Mouse (Mus musculus) neural tube, embryonic 13.5 days (tissue): ENCODE results near the gene Ddah1. TPM values are rescaled to one million over a fixed set of nuclear protein-coding genes. Genes with fewer than 3 reads are reported as not detected.

Experiments used
- ATAC-seq: fragments of 200-750 bp; cut with Nextera tagmentation; 2 replicates; pipeline ENCODE4 v1.8.0; 2017; ENCODE audit warnings: low read depth, mild to moderate bottlenecking, moderate TSS enrichment, moderate library complexity
- H3K27ac ChIP-seq: fragments of 300-500 bp; sonication (generic); replicated peaks from 2 replicates; pipeline ENCODE4 v1.5.1; 2015; ENCODE audit warnings: moderate library complexity, mild to moderate bottlenecking, inconsistent platforms
- H3K27me3 ChIP-seq: fragments of 300-500 bp; sonication (generic); 2 replicates; pipeline ENCODE4 v1.6.1; 2015; ENCODE audit warnings: mild to moderate bottlenecking, inconsistent platforms
- H3K36me3 ChIP-seq: fragments of 300-500 bp; sonication (generic); 2 replicates; pipeline ENCODE4 v1.6.1; 2015; ENCODE audit warnings: mild to moderate bottlenecking, inconsistent platforms
- H3K4me1 ChIP-seq: fragments of 300-500 bp; sonication (generic); replicated peaks from 2 replicates; pipeline ENCODE4 v1.6.1; 2015; ENCODE audit warnings: inconsistent platforms
- H3K4me2 ChIP-seq: fragments of 300-500 bp; sonication (generic); 2 replicates; pipeline ENCODE4 v1.6.1; 2015; ENCODE audit warnings: inconsistent platforms, mild to moderate bottlenecking, moderate library complexity
- H3K4me3 ChIP-seq: fragments of 300-500 bp; sonication (generic); 2 replicates; pipeline ENCODE4 v1.5.1; 2015; ENCODE audit warnings: mild to moderate bottlenecking, inconsistent platforms
- H3K9ac ChIP-seq: fragments of 300-500 bp; sonication (generic); 2 replicates; pipeline ENCODE4 v1.6.1; 2015; ENCODE audit warnings: moderate library complexity, mild to moderate bottlenecking, inconsistent platforms
- H3K9me3 ChIP-seq: fragments of 300-500 bp; sonication (generic); 2 replicates; pipeline ENCODE4 v1.6.1; 2016; ENCODE audit warnings: inconsistent platforms
- WGBS: fragments of 180-500 bp; shearing (Covaris S2); methylation state at CpG from one replicate; pipeline ENCODE4 v1.1.7; 2015; 5-methylcytosine and 5-hydroxymethylcytosine counted together
- polyA plus RNA-seq: library from polyadenylated mRNA; unstranded; fragments of >200 nt; fragmentation: Nextera tagmentation; extraction: Ambion mirVana; gene quantifications from 2 replicates; pipeline ENCODE4 v1.2.1, GENCODE M21; 2015

Gene Ddah1
- polyA plus RNA-seq, 1 experiment from 2014 or later: 83.1 TPM

GRCm38 (mm10) chr3:145820938-145821337, 62.5 kb downstream of the Ddah1 start:
- no peak overlapping the region for H3K4me2 ChIP-seq

GRCm38 (mm10) chr3:145822201-145822600, 63.7 kb downstream of the Ddah1 start:
- no peak for ATAC-seq
- 82% methylated on average over 4 of the region's 4 CpGs for WGBS
- H3K4me3 ChIP-seq: no peak overlapping the region
- no peak overlapping the region for H3K9ac ChIP-seq
- peaks cover 32% of the 10 kb centered on the region for H3K4me1 ChIP-seq
- H3K4me2 ChIP-seq: no peak overlapping the region
- no peak overlapping the region for H3K27ac ChIP-seq
- H3K36me3 ChIP-seq: no peaks in the 10 kb centered on the region
- H3K9me3 ChIP-seq: no peaks in the 10 kb centered on the region
- H3K27me3 ChIP-seq: no peaks in the 10 kb centered on the region

More at GRCm38 (mm10) chr3:145820938-145821337, 62.5 kb downstream of the Ddah1 start:
- no peaks in the 10 kb centered on the region for H3K36me3 ChIP-seq
- no peak overlapping the region for H3K4me3 ChIP-seq
- no peaks in the 10 kb centered on the region for H3K27me3 ChIP-seq
- no peak overlapping the region for H3K9ac ChIP-seq
- H3K4me1 ChIP-seq: peaks cover 31% of the 10 kb centered on the region
- ATAC-seq: no peak
- no peak overlapping the region for H3K27ac ChIP-seq
- WGBS: 95% methylated on average over 2 of the region's 2 CpGs
- H3K9me3 ChIP-seq: no peaks in the 10 kb centered on the region

- no peaks in the 10 kb centered on the region for H3K36me3 ChIP-seq
- WGBS: 84% methylated on average over 4 of the region's 4 CpGs
- no peaks in the 10 kb centered on the region for H3K27me3 ChIP-seq
- no peaks in the 10 kb centered on the region for H3K9me3 ChIP-seq
- ATAC-seq: no peak
- peaks cover 43% of the 10 kb centered on the region for H3K4me1 ChIP-seq
- no peak overlapping the region for H3K4me2 ChIP-seq
- no peak overlapping the region for H3K27ac ChIP-seq
- H3K9ac ChIP-seq: no peak overlapping the region
- no peak overlapping the region for H3K4me3 ChIP-seq
Measured at GRCm38 (mm10) chr3:145823661-145824060, 65.2 kb downstream of the Ddah1 start.

GRCm38 (mm10) chr3:145825416-145826055, 67.1 kb downstream of the Ddah1 start:
- H3K4me1 ChIP-seq: peaks cover 51% of the 10 kb centered on the region
- ATAC-seq: no peak
- H3K4me2 ChIP-seq: no peak overlapping the region
- H3K9ac ChIP-seq: no peak overlapping the region
- no peak overlapping the region for H3K4me3 ChIP-seq
- H3K27me3 ChIP-seq: no peaks in the 10 kb centered on the region
- H3K9me3 ChIP-seq: no peaks in the 10 kb centered on the region
- no peaks in the 10 kb centered on the region for H3K36me3 ChIP-seq
- WGBS: 29% methylated on average over 11 of the region's 11 CpGs
- 0 out of 2 replicates have a peak overlapping the region, but pooled peaks have one; percentile 33 for H3K27ac ChIP-seq

GRCm38 (mm10) chr3:145827191-145828045, 68.9 kb downstream of the Ddah1 start:
- peak; percentile 78; the same call in 1 of the 2 replicates for ATAC-seq
- H3K9ac ChIP-seq: 0 out of 2 replicates have a peak overlapping the region, but pooled peaks have one; percentile 34
- peak overlapping the region; percentile 46 for H3K27ac ChIP-seq
- peak overlapping the region; percentile 43 for H3K4me2 ChIP-seq
- H3K4me1 ChIP-seq: peaks cover 47% of the 10 kb centered on the region
- H3K9me3 ChIP-seq: no peaks in the 10 kb centered on the region
- H3K36me3 ChIP-seq: no peaks in the 10 kb centered on the region
- no peaks in the 10 kb centered on the region for H3K27me3 ChIP-seq
- H3K4me3 ChIP-seq: 0 out of 2 replicates have a peak overlapping the region, but pooled peaks have one; percentile 9
- WGBS: 14% methylated on average over 18 of the region's 18 CpGs

DNA sequence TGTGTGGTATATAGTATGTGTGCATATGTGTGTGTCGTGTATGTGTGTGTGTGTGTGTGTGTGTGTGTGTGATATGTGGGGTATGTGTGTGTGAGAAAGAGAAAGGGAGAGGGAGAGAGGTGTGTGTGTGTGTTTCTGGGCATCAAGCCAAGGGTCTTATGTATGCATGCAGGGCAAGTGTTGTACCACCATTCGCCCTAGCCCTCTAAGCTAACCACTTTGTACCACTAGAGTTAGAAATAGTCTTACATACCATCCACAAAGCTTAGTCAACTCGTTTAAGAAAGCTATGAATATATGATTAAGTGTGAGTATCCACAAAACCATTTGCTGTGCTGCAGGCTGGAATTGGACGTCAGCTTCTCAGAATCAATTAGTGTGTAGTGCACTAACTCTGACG, 70.4 kb downstream of the Ddah1 start:
- Histone ChIP-seq H3K4me3 (no peak overlapping the region), H3K9me3 (no peaks in the 10 kb centered on the region), H3K4me1 (peaks cover 45% of the 10 kb centered on the region), H3K9ac (no peak overlapping the region), H3K4me2 (no peak overlapping the region), H3K36me3 (no peaks in the 10 kb centered on the region), H3K27ac (no peak overlapping the region), H3K27me3 (no peaks in the 10 kb centered on the region)
- WGBS: 58% methylated on average over 5 of the region's 5 CpGs
- 0 out of 2 replicates have a peak, but pooled peaks have one; percentile 19 for ATAC-seq

GRCm38 (mm10) chr3:145833948-145834538, 75.6 kb downstream of the Ddah1 start:
- no peak overlapping the region for H3K4me2 ChIP-seq
- whole genome bisulfite sequencing: 67% methylated on average over 8 of the region's 8 CpGs
- 0 out of 2 replicates have a peak, but pooled peaks cover under 1% of the 10 kb centered on the region for H3K36me3 ChIP-seq
- peaks cover 6% of the 10 kb centered on the region for H3K4me1 ChIP-seq
- no peak overlapping the region for H3K9ac ChIP-seq
- no peaks in the 10 kb centered on the region for H3K27me3 ChIP-seq
- no peak overlapping the region for H3K4me3 ChIP-seq
- H3K27ac ChIP-seq: no peak overlapping the region
- 0 out of 2 replicates have a peak, but pooled peaks cover under 1% of the 10 kb centered on the region for H3K9me3 ChIP-seq
- ATAC-seq: no peak

GRCm38 (mm10) chr3:145838281-145838680, 79.8 kb downstream of the Ddah1 start:
- H3K9me3 ChIP-seq: 0 out of 2 replicates have a peak, but pooled peaks cover 2% of the 10 kb centered on the region
- H3K27me3 ChIP-seq: no peaks in the 10 kb centered on the region
- H3K36me3 ChIP-seq: 0 out of 2 replicates have a peak, but pooled peaks cover 8% of the 10 kb centered on the region
- peaks cover 7% of the 10 kb centered on the region; the same call in 1 of the 2 replicates for H3K4me1 ChIP-seq
- no peak overlapping the region for H3K27ac ChIP-seq
- no peak overlapping the region for H3K4me3 ChIP-seq
- H3K4me2 ChIP-seq: no peak overlapping the region
- ATAC-seq: no peak
- no peak overlapping the region for H3K9ac ChIP-seq

- ATAC-seq: no peak
- Histone ChIP-seq H3K36me3 (0 out of 2 replicates have a peak, but pooled peaks cover 8% of the 10 kb centered on the region), H3K27ac (no peak overlapping the region), H3K4me1 (0 out of 2 replicates have a peak, but pooled peaks cover 7% of the 10 kb centered on the region), H3K9ac (no peak overlapping the region), H3K4me2 (no peak overlapping the region), H3K9me3 (0 out of 2 replicates have a peak, but pooled peaks cover 2% of the 10 kb centered on the region), H3K27me3 (no peaks in the 10 kb centered on the region), H3K4me3 (no peak overlapping the region)
- 70% methylated on average over 12 of the region's 12 CpGs for WGBS
Measured at GRCm38 (mm10) chr3:145841961-145842710, 83.7 kb downstream of the Ddah1 start.

- no peak for ATAC-seq
- Histone ChIP-seq H3K4me3 (no peak overlapping the region), H3K9me3 (0 out of 2 replicates have a peak, but pooled peaks cover 2% of the 10 kb centered on the region), H3K27me3 (no peaks in the 10 kb centered on the region), H3K4me2 (no peak overlapping the region), H3K27ac (no peak overlapping the region), H3K4me1 (0 out of 2 replicates have a peak, but pooled peaks cover 7% of the 10 kb centered on the region), H3K36me3 (0 out of 2 replicates have a peak, but pooled peaks cover 8% of the 10 kb centered on the region), H3K9ac (no peak overlapping the region)
- 92% methylated on average over 3 of the region's 3 CpGs for WGBS
Measured at GRCm38 (mm10) chr3:145843836-145844235, 85.4 kb downstream of the Ddah1 start.

- Histone ChIP-seq H3K4me3 (no peak overlapping the region), H3K36me3 (no peaks in the 10 kb centered on the region), H3K9ac (no peak overlapping the region), H3K27ac (no peak overlapping the region), H3K9me3 (no peaks in the 10 kb centered on the region), H3K4me1 (0 out of 2 replicates have a peak, but pooled peaks cover 7% of the 10 kb centered on the region), H3K4me2 (no peak overlapping the region), H3K27me3 (no peaks in the 10 kb centered on the region)
- WGBS: 95% methylated on average over 3 of the region's 3 CpGs
- ATAC-seq: no peak
Measured at GRCm38 (mm10) chr3:145844891-145845290, 86.4 kb downstream of the Ddah1 start.
